Mouse (Mus musculus) liver, adult 2 months (tissue): ENCODE results near the gene Ccl27a.
"Not testable (repeated sequence)": the region's sequence is repeated elsewhere in the genome, so short reads cannot be mapped to it uniquely, and the experiment has no call there.

Experiments used
- CTCF ChIP-seq: fragments of 200-500 bp; IDR thresholded peaks from 2 replicates; pipeline ENCODE4 v1.5.1; 2011; ENCODE audit warnings: low read depth, low read length, control low read depth
- POLR2A ChIP-seq: fragments of 200-500 bp; IDR thresholded peaks from 2 replicates; pipeline ENCODE4 v1.6.1; 2011; ENCODE audit warnings: low read length, control low read depth; ENCODE audit not compliant: insufficient read depth; ENCODE audit errors: extremely low read depth

GRCm38 (mm10) chr4:41763176-41763575 lies 10.9 kb downstream of the Ccl27a start:
- not testable (repeated sequence) for TF ChIP-seq CTCF, POLR2A
